In the genomic region with DNA sequence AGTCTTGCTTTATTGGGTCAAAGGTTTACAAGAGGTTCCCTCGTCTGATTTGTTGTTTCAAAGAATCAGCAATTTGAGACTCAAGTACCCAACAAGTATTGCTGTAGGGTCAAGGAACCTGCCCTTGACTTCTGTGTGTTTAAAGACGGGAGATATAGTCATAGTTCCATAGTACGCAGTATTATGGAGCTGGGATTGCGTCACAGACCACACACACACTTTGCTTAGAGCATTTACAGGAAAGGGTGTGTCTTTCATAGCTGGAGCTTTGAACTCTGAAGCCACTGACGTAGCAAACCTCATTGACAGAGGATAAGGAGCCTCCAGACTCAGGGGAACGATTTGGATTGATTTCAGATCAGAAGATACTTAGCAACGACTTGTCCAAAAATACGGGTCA, we compare ENCODE assay signal across 18 mouse cellular contexts.
DNase-seq lines count a peak whose midpoint lies in the region; ATAC-seq and TF ChIP-seq lines count a peak whose summit lies in the region.
"Had no signal": no experiment of that assay in that cellular context is flagged by ENCODE, and none has a peak within 500 bp of the region (broad histone marks: within the 10 kb centered on the region; RNA-seq: fewer than 3 reads in every experiment).

No protein-coding gene starts in this region.

- no peak for TF ChIP-seq CTCF in lung, embryonic 14.5 days (IDR thresholded peaks at IDR 0.05; ENCODE audit: low read depth)
- TF ChIP-seq CTCF in lung, adult 2 months (IDR thresholded peaks at IDR 0.05; ENCODE audit: insufficient read depth, low read length), result no peak
- no peak; a peak in 1 of 6 replicates for TF ChIP-seq CTCF in MEL (IDR thresholded peaks at IDR 0.05 in 2 of 3, conservative IDR thresholded peaks at IDR 0.05 in 1 of 3; ENCODE audit: control insufficient read depth in 1 of 3, insufficient read depth in 1 of 3, low read depth in 2 of 3, low read length in 3 of 3, poor library complexity in 1 of 3, severe bottlenecking in 1 of 3)
- no peak for TF ChIP-seq CTCF in small intestine, adult 2 months (IDR thresholded peaks at IDR 0.05; ENCODE audit: extremely low read depth, insufficient read length, insufficient replicate concordance, low read depth, low read length)
- no peak for TF ChIP-seq CTCF in thymus, adult 2 months (IDR thresholded peaks at IDR 0.05; ENCODE audit: borderline replicate concordance, control insufficient read depth, extremely low read depth, insufficient read depth, low read length, poor library complexity)

- 35% methylated on average over 8 of the region's 8 CpGs for WGBS in lung, embryonic 14.5 days
- 24% methylated on average over 8 of the region's 8 CpGs for WGBS in lung, adult 2 months
- WGBS in small intestine, adult 2 months, result 11% methylated on average over 8 of the region's 8 CpGs
- 43% methylated on average over 8 of the region's 8 CpGs for WGBS in thymus, adult 2 months
- WGBS in hindbrain, embryonic 14.5 days, result 84% methylated on average over 8 of the region's 8 CpGs

- H3K4me1 ChIP-seq in lung, embryonic 14.5 days (ENCODE audit: insufficient read depth), result no peaks in the 10 kb centered on the region
- H3K4me1 ChIP-seq in lung, adult 2 months (ENCODE audit: control insufficient read depth, insufficient read depth, low read length), result no peaks in the 10 kb centered on the region
- H3K4me1 ChIP-seq in MEL (ENCODE audit: control insufficient read depth in 1 of 2, insufficient read depth in 2 of 2, low read length in 2 of 2), result 0 out of 4 replicates have a peak, but pooled peaks cover 0 to 2% of the 10 kb centered on the region in 2 experiments
- peaks cover 5% of the 10 kb centered on the region; the same call in 1 of the 2 replicates for H3K4me1 ChIP-seq in small intestine, adult 2 months (ENCODE audit: control insufficient read depth, insufficient read depth, insufficient read length, low read length)
- peaks cover 20% of the 10 kb centered on the region for H3K4me1 ChIP-seq in thymus, adult 2 months (replicated peaks; ENCODE audit: control insufficient read depth, insufficient read depth, low read length)
- H3K4me1 ChIP-seq in hindbrain, embryonic 14.5 days (replicated peaks; ENCODE audit: control insufficient read depth, insufficient read depth, low read length), result no peaks in the 10 kb centered on the region
- H3K4me1 ChIP-seq: embryonic facial prominence, embryonic 15.5 days; neural tube, embryonic 12.5 days had no signal

- TF ChIP-seq EP300 in MEL (IDR thresholded peaks at IDR 0.05; ENCODE audit: low read depth in 1 of 2, low read length in 2 of 2), result no peak

- no peak overlapping the region for H3K4me2 ChIP-seq in lung, embryonic 14.5 days
- no peak overlapping the region for H3K4me2 ChIP-seq in hindbrain, embryonic 14.5 days (replicated peaks)
- H3K4me2 ChIP-seq: embryonic facial prominence, embryonic 15.5 days; heart, embryonic 13.5 days; liver, embryonic 11.5 days; neural tube, embryonic 12.5 days had no signal

- H3K9ac ChIP-seq in lung, embryonic 14.5 days, result no peak overlapping the region
- no peak overlapping the region for H3K9ac ChIP-seq in MEL (ENCODE audit: control insufficient read depth, low read depth, low read length, poor library complexity, severe bottlenecking)
- no peak overlapping the region for H3K9ac ChIP-seq in hindbrain, embryonic 14.5 days
- H3K9ac ChIP-seq: embryonic facial prominence, embryonic 15.5 days; heart, embryonic 13.5 days; neural tube, embryonic 12.5 days had no signal

- no peaks in the 10 kb centered on the region for H3K9me3 ChIP-seq in lung, embryonic 14.5 days (ENCODE audit: low read depth, low read length)
- H3K9me3 ChIP-seq in MEL (replicated peaks; ENCODE audit: insufficient read depth, low read length), result no peaks in the 10 kb centered on the region
- H3K9me3 ChIP-seq in hindbrain, embryonic 14.5 days (ENCODE audit: control insufficient read depth, low read length), result no peaks in the 10 kb centered on the region
- H3K9me3 ChIP-seq: embryonic facial prominence, embryonic 15.5 days; heart, embryonic 13.5 days; neural tube, embryonic 12.5 days had no signal

- no peak for ATAC-seq in lung, embryonic 14.5 days (ENCODE audit: insufficient read depth)
- ATAC-seq in hindbrain, embryonic 14.5 days (ENCODE audit: low FRiP score), result no peak
- ATAC-seq: midbrain, embryonic 16.5 days had no signal

- H3K79me2 ChIP-seq in MEL (ENCODE audit: control insufficient read depth, insufficient read depth, low read length, poor library complexity), result no peaks in the 10 kb centered on the region

- no peak for TF ChIP-seq POLR2A in lung, adult 2 months (IDR thresholded peaks at IDR 0.05; ENCODE audit: borderline replicate concordance, extremely low read depth, low read depth, low read length)
- TF ChIP-seq POLR2A in MEL (IDR thresholded peaks at IDR 0.05; ENCODE audit: control insufficient read depth in 1 of 2, insufficient read depth in 1 of 2, low read depth in 1 of 2, low read length in 2 of 2, poor library complexity in 1 of 2), result no peak
- no peak for TF ChIP-seq POLR2A in small intestine, adult 2 months (IDR thresholded peaks at IDR 0.05; ENCODE audit: low read depth, low read length)
- no peak for TF ChIP-seq POLR2A in thymus, adult 2 months (IDR thresholded peaks at IDR 0.05; ENCODE audit: control insufficient read depth, extremely low read depth, insufficient read depth, low read length, poor library complexity)

- DNase-seq in lung, embryonic 14.5 days, result peak; percentile 34
- DNase-seq in lung, adult 2 months, result no peak
- peak; percentile 67 for DNase-seq in MEL (ENCODE audit: low read depth, low spot score)
- peak; percentile 79 for DNase-seq in induced T-regulatory cell, adult 2 months (ENCODE audit: low read depth)
- DNase-seq in cerebellum, adult 9-11 months, result no peak
- DNase-seq in thymus, adult 2 months, result no peak
- DNase-seq in hindbrain, embryonic 14.5 days (ENCODE audit: low spot score), result no peak
- DNase-seq: cerebellum, adult 18-20 months; heart, postnatal 4 days; layer of hippocampus, adult 9-11 months had no signal

- no peaks in the 10 kb centered on the region for H3K36me3 ChIP-seq in lung, embryonic 14.5 days (ENCODE audit: insufficient read depth)
- H3K36me3 ChIP-seq in MEL (ENCODE audit: control insufficient read depth in 1 of 2, insufficient read depth in 2 of 2, low read length in 2 of 2), result peaks cover 0 to 3% of the 10 kb centered on the region in 2 experiments; a peak in 1 of 4 replicates
- H3K36me3 ChIP-seq in small intestine, adult 2 months (ENCODE audit: control insufficient read depth, insufficient read depth, low read length), result no peaks in the 10 kb centered on the region
- no peaks in the 10 kb centered on the region for H3K36me3 ChIP-seq in thymus, adult 2 months (ENCODE audit: control insufficient read depth, insufficient read depth, low read length)
- H3K36me3 ChIP-seq in hindbrain, embryonic 14.5 days (replicated peaks; ENCODE audit: control insufficient read depth, insufficient read depth), result no peaks in the 10 kb centered on the region
- H3K36me3 ChIP-seq: embryonic facial prominence, embryonic 15.5 days; heart, embryonic 13.5 days; neural tube, embryonic 12.5 days had no signal

- H3K4me3 ChIP-seq in lung, embryonic 14.5 days (ENCODE audit: low read depth, low read length), result no peak overlapping the region
- H3K4me3 ChIP-seq in lung, adult 2 months (replicated peaks; ENCODE audit: extremely low read depth, low read depth, low read length), result no peak overlapping the region
- H3K4me3 ChIP-seq in MEL (ENCODE audit: control insufficient read depth in 1 of 2, insufficient read depth in 1 of 2, low read depth in 2 of 2, low read length in 2 of 2), result peak overlapping the region; percentile 25 to 61; a peak in 3 of 4 replicates
- H3K4me3 ChIP-seq in small intestine, adult 2 months (ENCODE audit: low read depth, low read length), result no peak overlapping the region
- H3K4me3 ChIP-seq in thymus, adult 2 months (ENCODE audit: control insufficient read depth, insufficient read depth, low read length), result no peak overlapping the region
- no peak overlapping the region for H3K4me3 ChIP-seq in hindbrain, embryonic 14.5 days (replicated peaks; ENCODE audit: low read length)
- H3K4me3 ChIP-seq: embryonic facial prominence, embryonic 15.5 days; heart, embryonic 13.5 days; neural tube, embryonic 12.5 days had no signal

- TF ChIP-seq RAD21 in MEL (IDR thresholded peaks at IDR 0.05; ENCODE audit: low read depth, low read length), result no peak

- no peak overlapping the region for H3K27ac ChIP-seq in lung, embryonic 14.5 days (ENCODE audit: low read depth)
- no peak overlapping the region for H3K27ac ChIP-seq in MEL (ENCODE audit: control insufficient read depth, low read depth, low read length)
- H3K27ac ChIP-seq in small intestine, adult 2 months (ENCODE audit: insufficient read depth, low read depth, low read length), result peak overlapping the region; percentile 86
- H3K27ac ChIP-seq in thymus, adult 2 months (ENCODE audit: control insufficient read depth, insufficient read depth, low read length), result no peak overlapping the region
- no peak overlapping the region for H3K27ac ChIP-seq in hindbrain, embryonic 14.5 days
- H3K27ac ChIP-seq: embryonic facial prominence, embryonic 15.5 days; heart, embryonic 13.5 days; kidney, postnatal 0 days; neural tube, embryonic 12.5 days had no signal

- no peaks in the 10 kb centered on the region; the same call in none of the 2 replicates for H3K27me3 ChIP-seq in lung, embryonic 14.5 days (ENCODE audit: insufficient read depth, low read length)
- no peaks in the 10 kb centered on the region for H3K27me3 ChIP-seq in MEL (ENCODE audit: control insufficient read depth in 1 of 2, insufficient read depth in 2 of 2, low read length in 2 of 2)
- H3K27me3 ChIP-seq in small intestine, adult 2 months (ENCODE audit: control insufficient read depth, insufficient read depth, low read length), result no peaks in the 10 kb centered on the region
- no peaks in the 10 kb centered on the region for H3K27me3 ChIP-seq in thymus, adult 2 months (ENCODE audit: control insufficient read depth, insufficient read depth, low read length)
- H3K27me3 ChIP-seq in hindbrain, embryonic 14.5 days (ENCODE audit: control insufficient read depth, insufficient read depth, low read length), result peaks cover 24% of the 10 kb centered on the region
- H3K27me3 ChIP-seq: CH12.LX; embryonic facial prominence, embryonic 15.5 days had no signal

TF ChIP-seq in MEL, 35 proteins besides CTCF, POLR2A, EP300 and RAD21:
- TF ChIP-seq JUND (IDR thresholded peaks at IDR 0.05; ENCODE audit: low read depth, low read length), result no peak
- 0 out of 2 replicates have a peak, but pooled peaks have one; percentile 6 for TF ChIP-seq ETS1 (IDR thresholded peaks at IDR 0.05; ENCODE audit: low read depth, low read length)

Comparison
In these comparisons a context has a peak if more than half of its experiments do, and no peak if none do; other contexts are left out.
1. DNase-seq: peak in lung, embryonic 14.5 days (single experiment), MEL (single experiment) and induced T-regulatory cell, adult 2 months (single experiment); none in lung, adult 2 months (single experiment), cerebellum, adult 9-11 months (single experiment), thymus, adult 2 months (single experiment) and hindbrain, embryonic 14.5 days (single experiment).
2. H3K4me3 ChIP-seq: peak in MEL (2 of 2); none in lung, embryonic 14.5 days (single experiment), lung, adult 2 months (single experiment), small intestine, adult 2 months (single experiment), thymus, adult 2 months (single experiment) and hindbrain, embryonic 14.5 days (single experiment).